Mouse (Mus musculus) heart, embryonic 13.5 days (tissue): ENCODE data around the gene Tmem200c. TPM values are rescaled to one million over a fixed set of nuclear protein-coding genes. Genes with fewer than 3 reads are reported as not detected.

Experiments used
- ATAC-seq: fragments of 200-750 bp; cut with Nextera tagmentation; 2 replicates; pipeline ENCODE4 v1.8.0; 2017; ENCODE audit warnings: moderate TSS enrichment; ENCODE audit not compliant: insufficient number of reproducible peaks, low FRiP score, low TSS enrichment; ENCODE audit errors: extremely low read depth
- H3K27ac ChIP-seq: fragments of 300-500 bp; sonication (generic); replicated peaks from 2 replicates; pipeline ENCODE4 v1.5.1; 2015; ENCODE audit warnings: moderate library complexity, mild to moderate bottlenecking, inconsistent platforms
- H3K27me3 ChIP-seq: fragments of 300-500 bp; sonication (generic); replicated peaks from 2 replicates; pipeline ENCODE4 v1.6.1; 2015; ENCODE audit warnings: mild to moderate bottlenecking, inconsistent platforms
- H3K36me3 ChIP-seq: fragments of 300-500 bp; sonication (generic); 2 replicates; pipeline ENCODE4 v1.6.1; 2015; ENCODE audit warnings: mild to moderate bottlenecking, inconsistent platforms
- H3K4me1 ChIP-seq: fragments of 300-500 bp; sonication (generic); 2 replicates; pipeline ENCODE4 v1.6.1; 2015; ENCODE audit warnings: inconsistent platforms
- H3K4me2 ChIP-seq: fragments of 300-500 bp; sonication (generic); 2 replicates; pipeline ENCODE4 v1.6.1; 2015; ENCODE audit warnings: inconsistent platforms, mild to moderate bottlenecking, moderate library complexity
- H3K4me3 ChIP-seq: fragments of 300-500 bp; sonication (generic); 2 replicates; pipeline ENCODE4 v1.5.1; 2015; ENCODE audit warnings: moderate library complexity, mild to moderate bottlenecking, inconsistent platforms
- H3K9ac ChIP-seq: fragments of 300-500 bp; sonication (generic); 2 replicates; pipeline ENCODE4 v1.6.1; 2015; ENCODE audit warnings: inconsistent platforms, mild to moderate bottlenecking, moderate library complexity
- H3K9me3 ChIP-seq: fragments of 300-500 bp; sonication (generic); 2 replicates; pipeline ENCODE4 v1.6.1; 2016; ENCODE audit warnings: inconsistent platforms
- WGBS: fragments of 180-500 bp; shearing (Covaris S2); methylation state at CpG from one replicate; pipeline ENCODE4 v1.1.7; 2015; ENCODE audit warnings: mixed read lengths; 5-methylcytosine and 5-hydroxymethylcytosine counted together
- polyA plus RNA-seq: library from polyadenylated mRNA; unstranded; fragments of >200 nt; fragmentation: Nextera tagmentation; extraction: Ambion mirVana; gene quantifications from 2 replicates; pipeline ENCODE4 v1.2.1, GENCODE M21; 2015

Tmem200c gene
- 0.04 and 0.09 TPM in 2 replicates for polyA plus RNA-seq

- Histone ChIP-seq H3K4me3 (no peak within 1 kb of the TSS), H3K4me1 (no peaks in the 10 kb centered on the region), H3K36me3 (no peaks in the 10 kb centered on the region), H3K27ac (no peak within 1 kb of the TSS), H3K9me3 (no peaks in the 10 kb centered on the region), H3K4me2 (no peak within 1 kb of the TSS), H3K9ac (no peak within 1 kb of the TSS), H3K27me3 (0 out of 2 replicates have a peak, but pooled peaks cover 9% of the 10 kb centered on the region)
- WGBS, result 60% methylated on average over 6 of the region's 6 CpGs
- no peak for ATAC-seq
These were observed at the start of gene Tmem200c for GRCm38 (mm10) chr17:68826323-68826722. Gene Tmem200c, plus strand, starts transcription at chr17:68826623.

- H3K4me1 ChIP-seq, result no peaks in the 10 kb centered on the region
- H3K27me3 ChIP-seq, result no peaks in the 10 kb centered on the region
- H3K4me3 ChIP-seq, result no peak overlapping the region
- H3K27ac ChIP-seq, result no peak overlapping the region
- WGBS, result 72% methylated on average over 4 of the region's 4 CpGs
- no peak overlapping the region for H3K4me2 ChIP-seq
- H3K9me3 ChIP-seq, result no peaks in the 10 kb centered on the region
- H3K36me3 ChIP-seq, result no peaks in the 10 kb centered on the region
- H3K9ac ChIP-seq, result no peak overlapping the region
- no peak for ATAC-seq
These were observed 32.7 kb upstream of the Tmem200c start for GRCm38 (mm10) chr17:68793741-68794140.

GRCm38 (mm10) chr17:68836655-68837012 is 10.2 kb downstream of the Tmem200c start:
- H3K4me2 ChIP-seq, result peak overlapping the region; percentile 90
- H3K9me3 ChIP-seq, result no peaks in the 10 kb centered on the region
- peaks cover 34% of the 10 kb centered on the region for H3K4me1 ChIP-seq
- WGBS, result 1% methylated on average over 14 of the region's 15 CpGs
- peaks cover 94% of the 10 kb centered on the region for H3K27me3 ChIP-seq
- no peak overlapping the region for H3K27ac ChIP-seq
- H3K9ac ChIP-seq, result peak overlapping the region; percentile 72; the same call in 1 of the 2 replicates
- ATAC-seq, result peak; percentile 13; the same call in 1 of the 2 replicates
- H3K36me3 ChIP-seq, result no peaks in the 10 kb centered on the region
- H3K4me3 ChIP-seq, result peak overlapping the region; percentile 62

- peak overlapping the region; percentile 90 for H3K4me2 ChIP-seq
- H3K4me1 ChIP-seq, result peaks cover 39% of the 10 kb centered on the region
- under 1% methylated on average over 63 of the region's 72 CpGs for WGBS
- no peak overlapping the region for H3K27ac ChIP-seq
- no peaks in the 10 kb centered on the region for H3K9me3 ChIP-seq
- peak overlapping the region; percentile 72 for H3K9ac ChIP-seq
- H3K36me3 ChIP-seq, result no peaks in the 10 kb centered on the region
- 0 out of 2 replicates have a peak, but pooled peaks have one; percentile 6 for ATAC-seq
- peaks cover 96% of the 10 kb centered on the region for H3K27me3 ChIP-seq
- H3K4me3 ChIP-seq, result peak overlapping the region; percentile 62
These were observed 10.8 kb downstream of the Tmem200c start for GRCm38 (mm10) chr17:68837013-68837858.

- Histone ChIP-seq H3K9me3 (no peaks in the 10 kb centered on the region), H3K27ac (no peak overlapping the region), H3K4me3 (peak overlapping the region; percentile 62), H3K36me3 (no peaks in the 10 kb centered on the region), H3K9ac (peak overlapping the region; percentile 72; the same call in 1 of the 2 replicates), H3K4me2 (peak overlapping the region; percentile 90), H3K4me1 (peaks cover 39% of the 10 kb centered on the region), H3K27me3 (peaks cover 95% of the 10 kb centered on the region)
- no peak for ATAC-seq
- 10% methylated on average over 4 of the region's 4 CpGs for WGBS
These were observed 11.4 kb downstream of the Tmem200c start for GRCm38 (mm10) chr17:68837859-68838194.

GRCm38 (mm10) chr17:68839888-68840571 is 13.6 kb downstream of the Tmem200c start:
- Histone ChIP-seq H3K9me3 (no peaks in the 10 kb centered on the region), H3K36me3 (no peaks in the 10 kb centered on the region), H3K4me2 (peak overlapping the region; percentile 98), H3K4me3 (peak overlapping the region; percentile 65), H3K27ac (no peak overlapping the region), H3K9ac (0 out of 2 replicates have a peak overlapping the region, but pooled peaks have one; percentile 76), H3K4me1 (peaks cover 39% of the 10 kb centered on the region), H3K27me3 (peaks cover 93% of the 10 kb centered on the region)
- ATAC-seq, result no peak
- 11% methylated on average over 17 of the region's 17 CpGs for WGBS

- Histone ChIP-seq H3K4me3 (peak overlapping the region; percentile 65), H3K9me3 (no peaks in the 10 kb centered on the region), H3K27me3 (peaks cover 92% of the 10 kb centered on the region), H3K27ac (no peak overlapping the region), H3K4me2 (peak overlapping the region; percentile 98), H3K36me3 (no peaks in the 10 kb centered on the region), H3K4me1 (peaks cover 39% of the 10 kb centered on the region), H3K9ac (peak overlapping the region; percentile 76; the same call in 1 of the 2 replicates)
- WGBS, result 11% methylated on average over 10 of the region's 10 CpGs
- no peak for ATAC-seq
These were observed 14.1 kb downstream of the Tmem200c start for GRCm38 (mm10) chr17:68840572-68840939.

GRCm38 (mm10) chr17:68841097-68841891 is 14.9 kb downstream of the Tmem200c start:
- H3K4me1 ChIP-seq, result peaks cover 39% of the 10 kb centered on the region
- no peaks in the 10 kb centered on the region for H3K36me3 ChIP-seq
- peak overlapping the region; percentile 76 for H3K9ac ChIP-seq
- under 1% methylated on average over 72 of the region's 75 CpGs for WGBS
- H3K27ac ChIP-seq, result no peak overlapping the region
- peaks cover 84% of the 10 kb centered on the region for H3K27me3 ChIP-seq
- no peaks in the 10 kb centered on the region for H3K9me3 ChIP-seq
- peak overlapping the region; percentile 98 for H3K4me2 ChIP-seq
- no peak; the same call in 1 of the 2 replicates for ATAC-seq
- H3K4me3 ChIP-seq, result peak overlapping the region; percentile 65

- no peak; the same call in 1 of the 2 replicates for ATAC-seq
- Histone ChIP-seq H3K4me1 (peaks cover 34% of the 10 kb centered on the region), H3K36me3 (no peaks in the 10 kb centered on the region), H3K9ac (peak overlapping the region; percentile 76), H3K4me3 (peak overlapping the region; percentile 65), H3K27ac (no peak overlapping the region), H3K27me3 (peaks cover 81% of the 10 kb centered on the region), H3K9me3 (no peaks in the 10 kb centered on the region), H3K4me2 (peak overlapping the region; percentile 98)
- 2% methylated on average over 22 of the region's 22 CpGs for WGBS
These were observed 15.4 kb downstream of the Tmem200c start for GRCm38 (mm10) chr17:68841892-68842252.

GRCm38 (mm10) chr17:68845931-68846330 is 19.5 kb downstream of the Tmem200c start:
- Histone ChIP-seq H3K4me2 (no peak overlapping the region), H3K9me3 (no peaks in the 10 kb centered on the region), H3K27me3 (peaks cover 47% of the 10 kb centered on the region), H3K36me3 (no peaks in the 10 kb centered on the region), H3K27ac (no peak overlapping the region), H3K4me3 (no peak overlapping the region), H3K9ac (no peak overlapping the region), H3K4me1 (peaks cover 12% of the 10 kb centered on the region)
- no peak for ATAC-seq
- 74% methylated on average over 5 of the region's 5 CpGs for WGBS

- Histone ChIP-seq H3K9me3 (no peaks in the 10 kb centered on the region), H3K27ac (no peak overlapping the region), H3K9ac (no peak overlapping the region), H3K4me2 (no peak overlapping the region), H3K4me1 (no peaks in the 10 kb centered on the region), H3K4me3 (no peak overlapping the region), H3K27me3 (peaks cover 21% of the 10 kb centered on the region), H3K36me3 (no peaks in the 10 kb centered on the region)
- WGBS, result 66% methylated on average over 6 of the region's 6 CpGs
- no peak for ATAC-seq
These were observed 22.3 kb downstream of the Tmem200c start for GRCm38 (mm10) chr17:68848739-68849138.
